Mouse (Mus musculus) 3T3-L1 (cell line): ENCODE measurements at regions not wholly inside any gene's neighbourhood (a gene's known extent, or its start where the extent isn't known, plus 50 kb on each side); places are given as distances from the start of the nearest gene placed in this dataset.

Source experiments
- DNase-seq: peaks from one replicate; pipeline ENCODE4 v3.0.0-alpha.2; 2015; ENCODE audit warnings: low read depth, low spot score

DNA sequence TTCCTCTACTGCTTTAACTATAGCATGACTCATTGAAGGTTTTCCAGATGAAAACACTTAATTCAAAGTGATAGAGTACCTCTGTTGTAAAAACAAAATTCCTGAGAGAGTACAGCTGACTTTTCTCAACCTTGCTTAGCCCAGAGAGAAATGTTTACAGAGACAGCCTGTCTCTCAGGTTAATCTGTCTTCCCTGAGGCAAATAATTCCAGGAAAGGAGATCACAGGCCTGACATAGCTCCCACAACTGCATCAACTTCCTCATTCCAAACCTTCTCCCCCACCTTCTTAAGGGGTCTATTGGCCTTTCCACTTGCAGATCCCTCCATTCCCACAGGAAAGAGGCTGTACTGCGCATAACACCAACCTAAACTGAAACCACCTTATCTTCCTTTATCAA, 586.1 kb upstream of the Impad1 start:
- DNase-seq: peak; percentile 8

DNA sequence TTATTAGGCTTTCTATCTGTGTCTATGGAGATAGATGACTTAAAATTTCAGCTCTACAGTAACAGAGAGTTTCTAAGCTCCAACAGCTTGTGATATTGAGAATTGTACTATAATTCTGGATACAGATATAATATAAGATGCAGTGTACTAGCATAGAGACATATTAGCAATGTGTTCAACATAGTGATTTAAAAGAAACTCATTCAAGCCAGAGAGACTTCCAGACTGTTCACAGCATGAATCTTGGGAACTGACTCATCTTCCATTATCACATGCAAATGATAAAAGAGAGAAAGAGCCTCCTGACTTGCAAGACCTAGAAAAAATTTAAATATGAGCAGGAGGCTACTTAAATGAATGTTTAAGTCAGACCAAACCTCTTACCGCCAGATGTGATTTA, 565.1 kb upstream of the Impad1 start:
- DNase-seq: no peak

DNA sequence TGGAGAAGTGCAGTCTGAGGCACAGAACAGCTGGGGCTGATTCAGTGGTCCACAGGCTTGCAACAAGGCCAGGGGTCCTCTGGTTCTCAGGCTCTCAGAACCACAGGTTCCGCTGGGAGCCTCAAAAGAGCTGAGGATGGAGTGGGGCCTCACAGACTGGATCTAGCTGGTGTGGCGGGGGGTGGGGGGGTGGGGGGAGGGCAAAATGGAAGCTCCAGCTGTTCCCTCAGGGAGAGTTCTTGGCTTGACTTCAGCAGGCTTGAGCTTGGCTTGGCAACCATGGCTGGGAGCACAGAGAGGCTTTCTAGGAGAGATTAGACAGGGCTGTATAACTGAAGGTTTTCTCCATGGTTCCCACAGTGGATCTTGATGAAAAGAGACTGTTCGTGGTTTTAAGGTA, 553.1 kb upstream of the Impad1 start:
- no peak for DNase-seq

DNA sequence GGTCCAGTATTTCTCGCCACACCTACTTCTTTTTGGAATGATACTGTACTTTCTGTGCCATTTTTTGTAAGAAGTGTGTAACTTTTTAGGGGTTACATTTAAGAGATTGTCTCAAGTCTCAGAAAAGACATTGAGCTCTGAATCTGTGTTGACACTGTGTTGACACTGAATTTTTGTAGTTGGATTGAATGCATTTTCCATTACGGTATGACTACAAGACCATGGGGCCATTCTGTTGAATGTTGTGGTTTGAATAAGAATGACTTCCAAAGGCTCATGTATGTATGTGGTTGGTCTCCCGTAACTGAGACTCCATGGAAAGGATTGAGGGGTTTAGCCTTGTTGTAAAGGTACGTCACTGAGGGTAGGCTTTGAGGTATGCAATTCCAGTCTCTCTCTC, 551.6 kb upstream of the Impad1 start:
- DNase-seq: no peak

DNA sequence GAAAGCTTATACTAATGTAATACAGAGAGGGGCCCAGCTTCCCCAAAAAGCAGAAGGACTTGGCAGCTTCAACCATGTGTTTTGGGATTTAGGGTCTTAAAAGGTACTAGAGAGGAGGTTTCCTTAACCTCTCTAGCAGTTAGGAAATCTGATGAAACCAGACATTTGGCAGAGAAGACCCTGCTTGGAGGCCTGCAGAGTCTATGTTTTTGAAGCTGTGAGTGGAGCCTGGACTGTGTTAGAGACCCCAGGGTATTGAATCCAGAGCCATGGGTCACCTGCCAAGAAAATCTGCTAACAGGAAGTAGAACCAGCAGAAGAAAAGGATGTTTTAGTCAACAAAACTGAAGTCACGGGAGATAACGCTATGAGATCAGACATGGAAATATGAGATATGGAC, 551.2 kb upstream of the Impad1 start:
- no peak for DNase-seq

DNA sequence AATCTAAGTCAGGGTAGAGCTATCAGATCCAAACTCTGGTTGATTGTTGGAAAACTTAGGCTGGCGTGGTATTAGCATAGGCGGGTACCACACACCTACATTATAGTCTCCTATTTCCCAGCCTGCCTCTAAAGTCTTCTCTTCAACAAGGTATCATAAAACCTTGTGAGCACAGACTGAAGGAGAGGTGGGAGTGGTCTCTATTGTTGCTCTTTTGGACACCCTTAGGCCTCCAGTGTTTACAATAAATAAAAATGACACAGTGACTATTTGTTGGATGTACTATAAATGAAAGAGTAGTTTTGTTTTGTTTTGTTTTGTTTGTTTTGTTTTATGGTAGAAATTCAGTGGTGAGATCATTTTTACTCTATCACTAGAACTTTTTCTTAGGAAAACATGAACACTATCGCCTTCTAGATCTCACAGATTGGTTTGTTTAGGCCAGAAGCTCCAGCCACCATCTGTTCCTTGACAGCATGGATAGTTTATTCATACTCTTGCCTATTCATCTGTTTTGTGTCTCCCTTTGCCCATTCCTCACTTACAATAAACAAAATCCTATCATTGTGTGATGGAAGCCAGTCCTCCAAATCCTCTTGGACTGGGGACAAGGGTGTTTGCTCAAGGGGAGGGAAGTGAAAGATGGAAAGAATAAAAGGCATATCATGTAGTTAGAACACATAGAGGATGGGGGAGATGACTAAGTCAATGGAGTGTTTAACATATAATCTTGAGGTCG, 544.2 kb upstream of the Impad1 start:
- DNase-seq: no peak

DNA sequence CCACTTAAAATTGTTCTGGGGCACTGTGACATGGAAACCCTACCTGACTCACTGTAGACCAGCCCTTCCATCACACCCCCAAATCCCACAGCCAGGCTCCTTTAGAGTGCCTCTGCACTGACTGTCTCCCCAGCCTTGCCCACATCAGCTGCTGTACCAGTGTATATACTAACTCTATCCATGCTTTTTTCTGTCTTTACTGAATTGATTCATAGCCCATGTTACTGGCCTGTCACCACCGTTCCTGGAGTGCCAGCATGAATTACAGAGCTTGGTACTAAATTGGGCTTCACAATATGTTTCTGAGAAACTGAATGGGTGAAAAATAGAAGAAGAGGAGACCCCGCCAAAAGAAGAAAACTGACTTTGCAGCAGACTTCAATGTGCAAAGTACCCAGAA, 541.9 kb upstream of the Impad1 start:
- no peak for DNase-seq

DNA sequence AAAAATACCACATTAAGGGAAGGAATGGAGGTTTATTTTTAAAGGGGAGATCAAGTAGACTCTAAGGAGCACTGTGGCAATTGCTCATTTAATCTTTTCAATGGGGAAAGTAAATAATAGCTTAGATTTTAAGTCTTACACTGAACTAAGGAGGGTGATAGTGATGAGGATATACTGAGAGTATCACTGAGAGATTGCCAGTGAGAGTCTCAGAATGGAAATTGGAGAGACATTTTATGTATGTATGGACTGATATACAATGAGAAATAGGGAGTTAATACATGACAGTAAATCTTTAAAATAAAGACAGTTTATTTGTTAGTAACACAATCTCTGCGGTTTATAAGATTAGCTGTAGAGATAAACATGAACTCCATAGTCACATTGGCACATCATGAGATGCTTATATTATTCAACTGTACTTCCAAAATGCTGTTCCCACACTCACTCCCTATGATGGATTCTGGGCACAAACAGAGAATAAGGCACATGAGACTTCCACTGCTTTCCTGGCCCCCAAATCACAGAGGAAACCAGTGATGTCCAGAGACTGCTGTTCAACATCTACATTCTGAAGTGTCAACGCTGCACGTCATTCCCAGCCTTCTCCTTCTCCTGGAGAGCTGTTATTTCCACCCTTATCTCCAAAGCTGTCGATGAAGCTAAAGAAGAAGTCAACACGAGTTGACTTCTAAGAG, 535.5 kb upstream of the Impad1 start:
- DNase-seq: no peak

DNA sequence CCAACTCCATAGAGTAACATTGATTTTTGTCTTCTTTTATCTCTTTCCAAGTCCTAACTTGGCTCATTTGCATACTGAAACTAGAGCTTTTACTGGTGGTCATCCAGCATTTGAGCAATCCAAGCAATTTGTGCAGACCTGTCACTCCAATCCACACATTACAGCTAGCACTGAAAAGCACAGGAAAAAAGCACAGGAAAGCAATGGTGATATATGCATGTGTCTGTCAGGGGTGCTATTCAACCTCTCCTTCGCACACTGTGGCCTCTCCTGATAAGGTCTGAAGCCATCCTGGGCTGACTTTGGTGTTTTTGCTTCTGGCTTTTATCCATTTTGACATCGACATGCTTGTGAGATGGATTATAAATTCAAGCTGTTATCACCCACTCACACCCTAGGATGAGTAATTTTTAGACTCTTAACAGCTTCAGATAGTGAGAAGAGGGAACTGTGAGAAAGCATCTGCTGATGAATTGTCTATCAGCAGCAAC, 534.1 kb upstream of the Impad1 start:
- DNase-seq: no peak

DNA sequence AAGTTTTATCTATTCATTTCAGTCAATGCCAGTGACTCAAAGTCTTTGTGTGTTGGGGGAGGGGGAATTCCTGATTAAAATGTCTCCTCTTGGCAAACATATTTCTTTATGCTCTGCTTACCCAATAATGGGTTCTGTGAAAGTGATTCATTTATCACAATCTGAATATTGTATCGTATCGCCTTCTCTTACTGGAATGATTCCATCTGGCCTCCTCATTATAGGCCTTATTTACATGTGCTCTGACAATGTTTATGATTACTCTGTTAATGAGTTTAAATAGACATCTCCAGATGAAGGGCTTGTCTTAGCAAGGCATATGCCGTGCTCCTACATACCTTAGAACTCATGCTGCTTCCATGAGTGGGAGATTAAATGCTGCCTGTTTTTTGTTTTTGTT, 508.3 kb upstream of the Impad1 start:
- no peak for DNase-seq

DNA sequence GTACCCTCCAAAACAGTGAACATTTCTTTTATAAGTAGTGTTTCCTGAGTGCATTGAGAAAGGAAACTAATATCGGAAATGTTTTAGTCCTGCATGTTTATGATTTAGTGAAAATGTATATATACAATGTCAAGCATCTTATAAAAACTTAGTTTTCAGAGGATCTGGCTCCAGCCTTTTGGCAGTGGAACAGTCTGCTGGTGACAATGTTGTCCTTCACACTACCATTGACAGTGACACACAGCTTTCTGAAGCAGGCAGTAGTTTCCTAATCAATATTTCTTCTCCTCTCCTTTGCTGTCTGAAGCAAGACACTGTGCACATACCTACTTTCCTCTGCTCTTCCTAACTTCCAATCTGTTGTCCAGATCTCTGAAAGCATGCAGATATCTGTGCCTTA, 507.9 kb upstream of the Impad1 start:
- no peak for DNase-seq

DNA sequence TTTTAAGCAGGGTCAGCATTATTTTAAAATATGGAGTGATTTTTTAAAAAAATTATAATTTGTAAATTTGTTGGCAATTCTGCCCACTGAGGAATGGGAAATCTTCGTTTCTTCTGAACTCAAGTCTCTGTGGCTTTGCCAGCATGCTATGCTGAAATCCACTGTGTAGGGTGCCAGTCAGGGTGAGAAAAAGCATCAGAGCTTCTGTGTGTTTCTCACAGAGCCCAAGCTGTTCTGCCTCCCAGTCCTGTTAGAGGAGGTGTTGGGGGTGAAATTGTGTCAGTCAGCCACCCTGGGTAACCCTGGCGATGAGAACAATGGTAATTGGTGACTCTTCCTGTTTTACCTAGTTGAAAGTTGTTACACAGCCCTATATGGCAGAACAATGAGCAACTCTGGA, 506.1 kb upstream of the Impad1 start:
- DNase-seq: no peak

DNA sequence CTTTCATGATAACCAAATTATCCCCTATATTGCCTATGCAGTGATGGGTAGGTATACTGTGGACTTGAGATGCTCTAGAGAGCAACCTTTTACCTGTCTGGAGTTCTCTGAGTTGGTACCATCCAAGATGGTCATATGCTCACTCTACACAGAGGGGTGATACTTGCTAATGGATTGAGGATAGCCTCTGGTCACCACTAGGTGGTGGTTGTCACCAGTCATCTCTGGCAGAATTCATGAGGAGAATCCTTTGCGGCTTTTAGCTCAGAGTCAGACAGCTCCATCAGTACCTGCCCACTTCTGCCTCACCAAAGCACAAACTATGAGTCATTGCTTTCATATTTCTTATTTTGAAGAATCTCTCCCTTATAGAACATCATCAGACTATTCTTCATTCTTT, 500.9 kb upstream of the Impad1 start:
- DNase-seq: no peak

DNA sequence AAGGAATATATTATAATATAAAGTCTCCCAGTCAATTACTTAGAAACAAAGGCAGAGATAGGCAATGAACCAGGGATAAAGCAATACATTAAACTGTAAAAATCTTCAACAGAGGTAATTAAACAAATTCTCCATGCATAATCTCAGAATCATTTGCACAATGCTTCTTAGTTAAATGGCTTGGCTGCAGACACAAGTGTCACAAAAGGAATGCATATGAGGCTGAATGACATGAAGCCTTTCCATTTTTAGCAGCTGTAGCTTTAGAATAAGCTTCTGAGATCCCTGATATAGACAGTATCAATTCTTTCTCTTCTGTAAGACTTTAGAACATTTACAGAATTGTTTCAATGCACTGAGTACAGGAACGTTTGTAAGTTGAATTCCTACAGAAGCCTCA, 483.0 kb upstream of the Impad1 start:
- DNase-seq: no peak
